Mouse (Mus musculus) midbrain, embryonic 13.5 days (tissue): ENCODE data around the gene Tubb2b. TPM values are rescaled to one million over a fixed set of nuclear protein-coding genes. Genes with fewer than 3 reads are reported as not detected.

Experiments used
- ATAC-seq: fragments of 200-750 bp; cut with Nextera tagmentation; 2 replicates; pipeline ENCODE4 v1.8.0; 2017; ENCODE audit warnings: mild to moderate bottlenecking, moderate TSS enrichment, moderate library complexity
- H3K27ac ChIP-seq: fragments of 300-500 bp; sonication (generic); 2 replicates; pipeline ENCODE4 v1.5.1; 2015; ENCODE audit warnings: inconsistent platforms, mild to moderate bottlenecking, moderate library complexity
- H3K27me3 ChIP-seq: fragments of 300-500 bp; sonication (generic); 2 replicates; pipeline ENCODE4 v1.6.1; 2015; ENCODE audit warnings: mild to moderate bottlenecking, inconsistent platforms
- H3K36me3 ChIP-seq: fragments of 300-500 bp; sonication (generic); 2 replicates; pipeline ENCODE4 v1.6.1; 2015; ENCODE audit warnings: mild to moderate bottlenecking, inconsistent platforms
- H3K4me1 ChIP-seq: fragments of 300-500 bp; sonication (generic); replicated peaks from 2 replicates; pipeline ENCODE4 v1.6.1; 2015; ENCODE audit warnings: inconsistent platforms
- H3K4me2 ChIP-seq: fragments of 300-500 bp; sonication (generic); replicated peaks from 2 replicates; pipeline ENCODE4 v1.6.1; 2015; ENCODE audit warnings: moderate library complexity, mild to moderate bottlenecking, inconsistent platforms
- H3K4me3 ChIP-seq: fragments of 300-500 bp; sonication (generic); replicated peaks from 2 replicates; pipeline ENCODE4 v1.5.1; 2015; ENCODE audit warnings: mild to moderate bottlenecking, inconsistent platforms
- H3K9ac ChIP-seq: fragments of 300-500 bp; sonication (generic); replicated peaks from 2 replicates; pipeline ENCODE4 v1.6.1; 2015; ENCODE audit warnings: mild to moderate bottlenecking, inconsistent platforms
- H3K9me3 ChIP-seq: fragments of 300-500 bp; sonication (generic); 2 replicates; pipeline ENCODE4 v1.6.1; 2016; ENCODE audit warnings: mild to moderate bottlenecking, inconsistent platforms
- WGBS: fragments of 180-500 bp; shearing (Covaris S2); methylation state at CpG from one replicate; pipeline ENCODE4 v1.1.7; 2015; 5-methylcytosine and 5-hydroxymethylcytosine counted together
- polyA plus RNA-seq: library from polyadenylated mRNA; unstranded; fragments of >200 nt; fragmentation: Nextera tagmentation; extraction: Ambion mirVana; gene quantifications from 2 replicates; pipeline ENCODE4 v1.2.1, GENCODE M21; 2015

The Tubb2b gene
- polyA plus RNA-seq, result 833 and 846 TPM in 2 replicates

- peak within 1 kb of the TSS; percentile 100 for H3K27ac ChIP-seq
- H3K4me3 ChIP-seq, result peak within 1 kb of the TSS; percentile 95
- ATAC-seq, result peak; percentile 93
- under 1% methylated on average over 26 of the region's 26 CpGs for WGBS
- no peaks in the 10 kb centered on the region for H3K27me3 ChIP-seq
- H3K4me1 ChIP-seq, result peaks cover 38% of the 10 kb centered on the region
- H3K9me3 ChIP-seq, result no peaks in the 10 kb centered on the region
- peak within 1 kb of the TSS; percentile 100 for H3K9ac ChIP-seq
- H3K4me2 ChIP-seq, result peak within 1 kb of the TSS; percentile 92
- H3K36me3 ChIP-seq, result peaks cover 23% of the 10 kb centered on the region
Observed at GRCm38 (mm10) chr13:34130226-34130731, at the start of gene Tubb2b. Gene Tubb2b (minus strand): TSS chr13:34130466.

GRCm38 (mm10) chr13:34174025-34174424, 43.8 kb upstream of the Tubb2b start:
- Histone ChIP-seq H3K9me3 (no peaks in the 10 kb centered on the region), H3K36me3 (peaks cover 9% of the 10 kb centered on the region), H3K4me1 (no peaks in the 10 kb centered on the region), H3K4me2 (no peak overlapping the region), H3K9ac (no peak overlapping the region), H3K27me3 (no peaks in the 10 kb centered on the region), H3K27ac (no peak overlapping the region), H3K4me3 (no peak overlapping the region)
- ATAC-seq, result no peak
- WGBS, result 94% methylated on average over 6 of the region's 6 CpGs

- Histone ChIP-seq H3K4me3 (peak overlapping the region; percentile 68), H3K4me1 (peaks cover 20% of the 10 kb centered on the region), H3K9me3 (0 out of 2 replicates have a peak, but pooled peaks cover 2% of the 10 kb centered on the region), H3K9ac (peak overlapping the region; percentile 70), H3K4me2 (peak overlapping the region; percentile 65), H3K27ac (peak overlapping the region; percentile 90), H3K27me3 (no peaks in the 10 kb centered on the region), H3K36me3 (peaks cover 10% of the 10 kb centered on the region)
- peak; percentile 83 for ATAC-seq
- 46% methylated on average over 12 of the region's 12 CpGs for WGBS
Observed at GRCm38 (mm10) chr13:34163304-34163975, 33.2 kb upstream of the Tubb2b start.

- Histone ChIP-seq H3K9me3 (0 out of 2 replicates have a peak, but pooled peaks cover 2% of the 10 kb centered on the region), H3K4me3 (peak within 1 kb of the TSS; percentile 68), H3K27ac (peak within 1 kb of the TSS; percentile 90), H3K4me1 (peaks cover 20% of the 10 kb centered on the region), H3K36me3 (peaks cover 10% of the 10 kb centered on the region), H3K9ac (peak within 1 kb of the TSS; percentile 70), H3K4me2 (peak within 1 kb of the TSS; percentile 65), H3K27me3 (no peaks in the 10 kb centered on the region)
- WGBS, result 4% methylated on average over 44 of the region's 44 CpGs
- peak; percentile 97 for ATAC-seq
Observed at GRCm38 (mm10) chr13:34162491-34163303, 32.4 kb upstream of the Tubb2b start, which contains the start of gene Psmg4. Gene Psmg4 (plus strand): TSS chr13:34162964.

GRCm38 (mm10) chr13:34159926-34160325, 29.7 kb upstream of the Tubb2b start:
- ATAC-seq, result no peak
- WGBS, result 91% methylated on average over 1 of the region's 1 CpGs
- H3K4me2 ChIP-seq, result no peak overlapping the region

GRCm38 (mm10) chr13:34157596-34158157, 27.4 kb upstream of the Tubb2b start:
- peaks cover 27% of the 10 kb centered on the region for H3K4me1 ChIP-seq
- no peaks in the 10 kb centered on the region for H3K36me3 ChIP-seq
- ATAC-seq, result no peak
- no peak overlapping the region for H3K27ac ChIP-seq
- no peaks in the 10 kb centered on the region for H3K27me3 ChIP-seq
- WGBS, result 90% methylated on average over 3 of the region's 3 CpGs
- H3K4me2 ChIP-seq, result no peak overlapping the region
- H3K9ac ChIP-seq, result no peak overlapping the region
- H3K4me3 ChIP-seq, result no peak overlapping the region
- no peaks in the 10 kb centered on the region for H3K9me3 ChIP-seq

More at GRCm38 (mm10) chr13:34159926-34160325, 29.7 kb upstream of the Tubb2b start:
- Histone ChIP-seq H3K9me3 (no peaks in the 10 kb centered on the region), H3K36me3 (no peaks in the 10 kb centered on the region), H3K4me3 (no peak overlapping the region), H3K27me3 (no peaks in the 10 kb centered on the region), H3K4me1 (peaks cover 24% of the 10 kb centered on the region), H3K9ac (no peak overlapping the region), H3K27ac (no peak overlapping the region)

- no peak overlapping the region for H3K4me2 ChIP-seq
- H3K9me3 ChIP-seq, result no peaks in the 10 kb centered on the region
- no peak for ATAC-seq
- no peaks in the 10 kb centered on the region for H3K27me3 ChIP-seq
- WGBS, result 87% methylated on average over 2 of the region's 2 CpGs
- no peak overlapping the region for H3K9ac ChIP-seq
- no peak overlapping the region for H3K4me3 ChIP-seq
- H3K27ac ChIP-seq, result no peak overlapping the region
- H3K36me3 ChIP-seq, result no peaks in the 10 kb centered on the region
- H3K4me1 ChIP-seq, result peaks cover 19% of the 10 kb centered on the region
Observed at GRCm38 (mm10) chr13:34156840-34157185, 26.5 kb upstream of the Tubb2b start.

- WGBS, result 59% methylated on average over 8 of the region's 8 CpGs
- Histone ChIP-seq H3K27me3 (no peaks in the 10 kb centered on the region), H3K9ac (no peak overlapping the region), H3K4me3 (no peak overlapping the region), H3K27ac (peak overlapping the region; percentile 7; the same call in 1 of the 2 replicates), H3K9me3 (no peaks in the 10 kb centered on the region), H3K4me1 (peaks cover 19% of the 10 kb centered on the region), H3K4me2 (no peak overlapping the region), H3K36me3 (no peaks in the 10 kb centered on the region)
- no peak for ATAC-seq
Observed at GRCm38 (mm10) chr13:34156133-34156839, 26.0 kb upstream of the Tubb2b start.

GRCm38 (mm10) chr13:34154931-34155272, 24.6 kb upstream of the Tubb2b start:
- Histone ChIP-seq H3K4me3 (0 out of 2 replicates have a peak overlapping the region, but pooled peaks have one; percentile 12), H3K27ac (peak overlapping the region; percentile 74), H3K4me2 (peak overlapping the region; percentile 39), H3K36me3 (no peaks in the 10 kb centered on the region), H3K9me3 (no peaks in the 10 kb centered on the region), H3K27me3 (no peaks in the 10 kb centered on the region), H3K9ac (no peak overlapping the region), H3K4me1 (peaks cover 33% of the 10 kb centered on the region)
- ATAC-seq, result 0 out of 2 replicates have a peak, but pooled peaks have one; percentile 5
- WGBS, result 33% methylated on average over 3 of the region's 3 CpGs

- 0 out of 2 replicates have a peak overlapping the region, but pooled peaks have one; percentile 12 for H3K4me3 ChIP-seq
- H3K27me3 ChIP-seq, result no peaks in the 10 kb centered on the region
- H3K9ac ChIP-seq, result peak overlapping the region; percentile 44; the same call in 1 of the 2 replicates
- peaks cover 38% of the 10 kb centered on the region for H3K4me1 ChIP-seq
- peak; percentile 37; the same call in 1 of the 2 replicates for ATAC-seq
- H3K9me3 ChIP-seq, result no peaks in the 10 kb centered on the region
- H3K4me2 ChIP-seq, result peak overlapping the region; percentile 39
- WGBS, result 45% methylated on average over 13 of the region's 13 CpGs
- H3K36me3 ChIP-seq, result no peaks in the 10 kb centered on the region
- peak overlapping the region; percentile 74 for H3K27ac ChIP-seq
Observed at GRCm38 (mm10) chr13:34154217-34154930, 24.1 kb upstream of the Tubb2b start.
